Mouse (Mus musculus) 3134 (cell line): ENCODE data around the gene Cep57l1.

Experiments
- DNase-seq: peaks from one replicate; pipeline ENCODE4 v3.0.0-alpha.2; 2011; ENCODE audit warnings: low spot score; ENCODE audit not compliant: insufficient read length; ENCODE audit errors: extremely low read depth

The Cep57l1 gene

DNA sequence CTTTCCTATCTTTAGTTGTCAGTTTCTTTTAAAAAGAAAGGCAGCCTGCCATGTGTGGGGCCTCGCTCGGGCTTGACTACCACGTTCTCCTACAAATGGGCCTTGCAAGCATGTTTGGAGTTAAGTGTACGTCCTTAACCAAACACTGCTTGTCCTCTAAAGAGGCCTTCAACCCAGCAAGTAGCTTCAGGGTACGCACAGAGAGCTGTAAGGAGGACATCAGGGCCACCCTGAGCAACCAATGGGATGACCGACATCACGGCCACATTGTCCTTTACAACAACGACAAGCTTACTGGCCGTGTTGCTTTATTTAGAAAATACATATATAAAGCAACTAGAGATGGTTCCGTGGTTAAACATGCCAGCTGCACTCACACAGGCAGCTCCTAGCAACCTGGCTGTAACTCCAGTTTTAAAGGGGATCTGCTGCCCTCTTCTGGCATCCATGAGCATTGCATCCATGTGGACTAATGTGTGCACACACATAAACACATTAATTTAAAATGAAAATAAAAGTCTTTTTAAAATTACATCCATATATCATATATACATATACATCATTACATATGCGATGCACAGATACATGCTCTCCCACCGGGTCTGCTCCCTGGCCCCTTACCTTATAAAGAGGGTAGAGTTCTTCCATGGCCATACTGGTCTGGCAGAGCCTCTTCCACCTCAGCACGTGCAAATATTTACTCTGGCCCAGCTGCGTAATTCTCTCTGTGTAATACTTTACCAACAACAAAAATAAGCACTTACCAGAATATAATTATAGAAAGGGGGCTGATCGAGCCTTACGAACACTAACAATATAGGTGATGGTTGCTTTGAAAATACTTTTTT lies 126.9 kb downstream of the Cep57l1 start:
- DNase-seq = peak; percentile 27

DNA sequence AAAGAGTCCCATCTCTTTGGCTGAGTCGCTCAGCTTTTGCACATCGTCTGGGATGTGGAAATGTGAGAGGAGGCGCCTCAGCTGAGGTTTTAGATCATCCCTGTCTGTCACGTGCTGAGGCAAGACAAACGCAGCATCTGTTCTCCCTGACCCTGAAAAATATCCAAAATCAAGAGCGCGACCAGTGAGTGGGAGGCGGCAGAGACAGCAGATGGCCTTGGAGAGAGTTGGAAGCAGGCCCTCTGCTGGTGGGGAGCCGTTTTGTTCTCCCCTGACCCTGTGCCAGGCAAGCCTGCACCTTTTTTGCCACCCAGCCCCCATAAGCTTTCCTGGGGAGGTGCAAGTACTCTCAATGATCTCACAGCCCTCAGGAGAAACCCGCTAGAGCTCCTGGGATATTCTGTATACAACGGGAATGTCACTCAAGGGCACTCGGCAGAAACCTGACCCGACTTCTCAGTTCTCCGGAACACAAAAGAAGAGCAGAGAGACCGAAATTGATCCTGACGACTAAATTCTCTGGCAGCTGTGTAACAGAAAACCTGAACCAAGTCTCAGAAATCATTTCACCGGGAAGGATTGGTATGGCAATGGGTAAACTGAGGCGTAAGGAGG lies 130.8 kb downstream of the Cep57l1 start:
- DNase-seq = peak; percentile 18

DNA sequence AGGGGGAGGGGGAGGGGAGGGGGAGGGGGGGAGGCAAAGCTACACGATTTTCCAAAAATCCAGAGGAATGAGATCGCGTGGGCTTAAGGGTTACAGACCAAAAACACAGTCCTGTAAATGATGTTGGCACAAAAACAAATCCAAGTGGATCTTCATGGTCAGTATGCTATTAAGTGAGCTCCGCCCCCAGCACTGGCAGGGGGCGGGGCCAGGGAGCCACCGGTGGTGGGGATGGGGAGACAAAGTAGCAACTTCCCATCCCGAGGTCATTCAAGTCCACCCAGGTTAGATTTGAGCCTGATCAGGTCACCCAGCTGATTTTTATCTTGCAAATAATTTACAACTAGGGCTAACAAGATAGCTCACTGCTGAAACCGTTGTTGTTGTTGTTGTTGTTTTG lies 132.3 kb downstream of the Cep57l1 start:
- peak; percentile 19 for DNase-seq

DNA sequence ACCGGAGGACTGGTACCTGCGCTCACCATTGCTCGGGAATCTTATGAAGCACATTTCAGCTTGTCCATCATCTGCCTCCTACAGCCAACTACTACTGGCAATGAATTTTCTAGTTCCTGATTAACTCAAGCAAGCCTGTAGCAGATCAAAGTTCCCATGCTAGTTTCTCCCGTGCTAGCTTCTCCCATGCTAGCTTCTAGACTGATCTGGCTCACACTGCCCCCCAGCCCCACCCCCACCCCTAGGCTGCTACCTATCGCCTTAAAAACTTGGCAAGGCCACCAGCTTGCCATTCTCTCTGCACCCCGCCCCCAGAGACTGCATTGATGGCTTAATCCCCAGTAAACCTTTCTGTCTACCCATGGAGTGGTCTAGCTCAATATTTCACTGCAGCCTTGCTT lies 133.0 kb downstream of the Cep57l1 start:
- DNase-seq = no peak

DNA sequence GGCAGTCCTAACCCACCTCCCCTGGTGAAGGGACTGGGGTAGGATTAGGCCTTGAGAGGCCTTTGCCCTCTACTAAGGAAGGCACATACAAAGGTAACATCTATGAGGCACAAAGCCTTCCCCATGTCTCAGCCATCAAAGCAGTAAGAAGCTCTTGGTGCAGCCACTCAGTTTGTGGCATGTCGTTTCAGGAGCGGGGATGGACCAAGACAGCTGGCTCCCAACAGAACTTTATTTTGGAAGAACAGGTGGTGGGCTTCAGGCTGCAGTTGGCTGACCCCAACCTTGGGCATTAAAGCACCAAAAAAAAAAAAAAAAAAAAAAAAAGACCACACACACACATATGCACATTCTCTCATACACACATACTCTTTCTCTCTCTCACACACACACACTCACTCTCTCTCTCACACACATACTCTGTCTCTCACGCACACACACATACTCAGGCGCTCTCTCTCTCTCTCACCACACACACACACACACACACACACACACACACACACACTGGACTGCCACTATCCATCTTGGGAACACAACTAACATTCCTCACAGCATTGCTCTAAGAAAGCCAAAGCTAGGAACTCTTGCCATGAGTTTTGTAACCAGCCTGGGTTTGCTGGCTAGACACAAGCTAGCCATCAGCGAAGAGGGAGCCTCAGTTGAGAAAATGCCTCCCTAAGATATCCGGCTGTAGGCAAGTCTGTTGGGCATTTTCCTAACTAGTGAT lies 133.7 kb downstream of the Cep57l1 start:
- no peak for DNase-seq

DNA sequence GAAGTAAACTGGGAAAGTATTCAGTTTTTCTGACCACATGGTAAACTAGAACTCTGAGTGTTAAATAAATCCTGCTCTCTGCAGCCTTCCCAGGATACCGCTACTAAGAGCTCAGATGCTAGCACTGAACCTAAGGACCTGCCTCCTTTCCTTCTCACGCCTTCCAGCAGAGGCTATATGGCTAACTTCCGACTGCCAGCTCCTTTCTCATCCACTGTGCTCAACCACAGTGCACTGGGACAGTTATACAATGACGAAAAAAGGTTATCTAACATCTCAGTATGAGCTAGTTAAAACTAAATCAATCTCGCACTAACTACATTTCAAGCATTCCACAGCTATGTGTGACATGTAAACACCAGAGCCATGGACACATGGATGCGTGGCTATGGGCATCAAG lies 134.4 kb downstream of the Cep57l1 start:
- no peak for DNase-seq

DNA sequence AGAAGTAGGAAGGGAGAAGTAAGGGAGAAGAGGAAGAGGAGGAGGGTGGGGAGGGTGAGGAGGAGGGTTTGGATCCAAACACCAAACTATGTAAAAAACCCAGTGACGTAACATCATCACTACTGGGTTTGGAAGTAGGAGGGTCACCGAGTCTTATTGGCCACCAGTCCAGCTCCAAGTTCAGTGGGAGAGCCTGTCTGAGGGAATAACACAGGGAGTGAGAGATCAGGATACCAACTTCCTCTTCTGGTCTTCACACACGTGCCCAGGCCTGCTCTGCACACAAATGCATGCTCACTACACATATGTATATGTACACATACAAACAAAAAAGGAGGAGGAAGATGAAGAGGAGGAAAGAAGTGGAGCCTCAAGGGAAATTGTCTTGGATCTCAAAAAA lies 135.3 kb downstream of the Cep57l1 start:
- DNase-seq = no peak

DNA sequence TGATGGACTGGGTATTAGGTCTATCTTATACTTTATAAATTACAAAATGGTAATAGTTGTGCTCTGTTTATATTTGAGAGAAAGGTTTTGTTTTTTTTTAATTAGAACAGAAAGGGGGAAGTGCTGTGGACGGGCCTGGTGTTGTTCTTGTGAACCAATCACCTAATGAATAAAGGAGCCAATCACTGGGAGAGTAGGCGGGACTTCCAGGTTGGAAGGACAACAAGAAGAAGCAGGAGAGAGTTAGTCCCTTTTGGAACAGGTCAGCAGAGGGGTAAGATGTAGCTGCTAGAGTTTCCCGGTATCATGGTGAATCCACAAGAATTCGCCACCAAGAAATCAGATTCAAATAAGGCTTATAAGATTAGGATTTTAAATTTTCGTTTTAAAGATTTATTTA lies 139.5 kb downstream of the Cep57l1 start:
- DNase-seq = no peak
